Mouse (Mus musculus): Measurements from ENCODE around the gene Socs1. TPM values are rescaled to one million over a fixed set of nuclear protein-coding genes. Genes with fewer than 3 reads are reported as not detected.

The Socs1 gene
- polyA plus RNA-seq, 1 experiment from 2014 or later: 3.4 TPM

- WGBS: 54% methylated on average over 4 of the region's 4 CpGs
- no peaks in the 10 kb centered on the region for H3K36me3 ChIP-seq (replicated peaks)
- no peak overlapping the region for H3K27ac ChIP-seq
- H3K4me1 ChIP-seq: no peaks in the 10 kb centered on the region
- H3K9ac ChIP-seq: no peak overlapping the region
- no peaks in the 10 kb centered on the region for H3K9me3 ChIP-seq
- ATAC-seq (replicated peaks): 0 out of 2 replicates have a peak, but pooled peaks have one; percentile 42
- H3K4me3 ChIP-seq: no peak overlapping the region
- no peak overlapping the region for H3K4me2 ChIP-seq
- no peaks in the 10 kb centered on the region for H3K27me3 ChIP-seq (replicated peaks)
Measured at GRCm38 (mm10) chr16:10770531-10771325, 14.6 kb downstream of the Socs1 start.

GRCm38 (mm10) chr16:10769661-10770060, 15.7 kb downstream of the Socs1 start:
- Histone ChIP-seq H3K4me1 (no peaks in the 10 kb centered on the region), H3K36me3 (replicated peaks) (no peaks in the 10 kb centered on the region), H3K9me3 (no peaks in the 10 kb centered on the region), H3K27me3 (replicated peaks) (no peaks in the 10 kb centered on the region), H3K4me3 (no peak overlapping the region), H3K27ac (no peak overlapping the region), H3K9ac (no peak overlapping the region), H3K4me2 (no peak overlapping the region)
- 54% methylated on average over 2 of the region's 2 CpGs for WGBS
- no peak for ATAC-seq (replicated peaks)

- Histone ChIP-seq H3K4me3 (no peak overlapping the region), H3K9ac (no peak overlapping the region), H3K27me3 (replicated peaks) (no peaks in the 10 kb centered on the region), H3K36me3 (replicated peaks) (no peaks in the 10 kb centered on the region), H3K9me3 (no peaks in the 10 kb centered on the region), H3K4me1 (no peaks in the 10 kb centered on the region), H3K27ac (no peak overlapping the region), H3K4me2 (no peak overlapping the region)
- WGBS: 66% methylated on average over 9 of the region's 9 CpGs
- no peak for ATAC-seq (replicated peaks)
Measured at GRCm38 (mm10) chr16:10768821-10769220, 16.5 kb downstream of the Socs1 start.

- Histone ChIP-seq H3K36me3 (replicated peaks) (no peaks in the 10 kb centered on the region), H3K4me2 (no peak overlapping the region), H3K9ac (no peak overlapping the region), H3K4me3 (no peak overlapping the region), H3K9me3 (no peaks in the 10 kb centered on the region), H3K27ac (no peak overlapping the region), H3K27me3 (replicated peaks) (no peaks in the 10 kb centered on the region), H3K4me1 (no peaks in the 10 kb centered on the region)
- no peak for ATAC-seq (replicated peaks)
- 40% methylated on average over 4 of the region's 4 CpGs for WGBS
Measured at GRCm38 (mm10) chr16:10767158-10767557, 18.2 kb downstream of the Socs1 start.

GRCm38 (mm10) chr16:10764323-10764722, 21.0 kb downstream of the Socs1 start:
- Histone ChIP-seq H3K9ac (no peak overlapping the region), H3K4me1 (no peaks in the 10 kb centered on the region), H3K4me3 (no peak overlapping the region), H3K4me2 (no peak overlapping the region), H3K36me3 (replicated peaks) (no peaks in the 10 kb centered on the region), H3K27me3 (replicated peaks) (no peaks in the 10 kb centered on the region), H3K27ac (no peak overlapping the region), H3K9me3 (no peaks in the 10 kb centered on the region)
- no peak for ATAC-seq (replicated peaks)
- 58% methylated on average over 2 of the region's 2 CpGs for WGBS

- H3K27me3 ChIP-seq (replicated peaks): no peaks in the 10 kb centered on the region
- no peak overlapping the region for H3K9ac ChIP-seq
- no peak for ATAC-seq (replicated peaks)
- H3K4me1 ChIP-seq: no peaks in the 10 kb centered on the region
- H3K4me3 ChIP-seq: no peak overlapping the region
- H3K27ac ChIP-seq: no peak overlapping the region
- 68% methylated on average over 6 of the region's 6 CpGs for WGBS
- no peaks in the 10 kb centered on the region for H3K36me3 ChIP-seq (replicated peaks)
- H3K4me2 ChIP-seq: no peak overlapping the region
- H3K9me3 ChIP-seq: no peaks in the 10 kb centered on the region
Measured at GRCm38 (mm10) chr16:10763540-10764264, 21.6 kb downstream of the Socs1 start.

- no peak overlapping the region for H3K4me2 ChIP-seq
- 79% methylated on average over 5 of the region's 5 CpGs for WGBS
- H3K27me3 ChIP-seq (replicated peaks): no peaks in the 10 kb centered on the region
- no peaks in the 10 kb centered on the region for H3K9me3 ChIP-seq
- no peaks in the 10 kb centered on the region for H3K4me1 ChIP-seq
- H3K27ac ChIP-seq: no peak overlapping the region
- no peaks in the 10 kb centered on the region for H3K36me3 ChIP-seq (replicated peaks)
- no peak overlapping the region for H3K4me3 ChIP-seq
- no peak overlapping the region for H3K9ac ChIP-seq
- no peak for ATAC-seq (replicated peaks)
Measured at GRCm38 (mm10) chr16:10762569-10763180, 22.7 kb downstream of the Socs1 start.

GRCm38 (mm10) chr16:10761182-10761581, 24.2 kb downstream of the Socs1 start:
- no peak overlapping the region for H3K9ac ChIP-seq
- H3K4me3 ChIP-seq: no peak overlapping the region
- no peaks in the 10 kb centered on the region for H3K27me3 ChIP-seq (replicated peaks)
- WGBS: 75% methylated on average over 8 of the region's 8 CpGs
- H3K4me2 ChIP-seq: no peak overlapping the region
- no peaks in the 10 kb centered on the region for H3K36me3 ChIP-seq (replicated peaks)
- no peaks in the 10 kb centered on the region for H3K9me3 ChIP-seq
- ATAC-seq (replicated peaks): no peak
- H3K27ac ChIP-seq: no peak overlapping the region
- H3K4me1 ChIP-seq: no peaks in the 10 kb centered on the region

- H3K27ac ChIP-seq: no peak overlapping the region
- no peaks in the 10 kb centered on the region for H3K36me3 ChIP-seq (replicated peaks)
- ATAC-seq (replicated peaks): no peak
- no peak overlapping the region for H3K4me2 ChIP-seq
- no peaks in the 10 kb centered on the region for H3K27me3 ChIP-seq (replicated peaks)
- no peaks in the 10 kb centered on the region for H3K9me3 ChIP-seq
- H3K4me1 ChIP-seq: no peaks in the 10 kb centered on the region
- 68% methylated on average over 6 of the region's 6 CpGs for WGBS
- H3K9ac ChIP-seq: no peak overlapping the region
- H3K4me3 ChIP-seq: no peak overlapping the region
Measured at GRCm38 (mm10) chr16:10756168-10756567, 29.2 kb downstream of the Socs1 start.

GRCm38 (mm10) chr16:10754521-10755296, 30.6 kb downstream of the Socs1 start:
- Histone ChIP-seq H3K36me3 (replicated peaks) (no peaks in the 10 kb centered on the region), H3K4me1 (no peaks in the 10 kb centered on the region), H3K4me2 (no peak overlapping the region), H3K9ac (no peak overlapping the region), H3K9me3 (no peaks in the 10 kb centered on the region), H3K4me3 (no peak overlapping the region), H3K27me3 (replicated peaks) (no peaks in the 10 kb centered on the region), H3K27ac (no peak overlapping the region)
- ATAC-seq (replicated peaks): no peak
- 95% methylated on average over 3 of the region's 3 CpGs for WGBS

GRCm38 (mm10) chr16:10749824-10750223, 35.5 kb downstream of the Socs1 start:
- 59% methylated on average over 7 of the region's 7 CpGs for WGBS
- Histone ChIP-seq H3K4me3 (no peak overlapping the region), H3K9ac (no peak overlapping the region), H3K4me2 (no peak overlapping the region), H3K9me3 (no peaks in the 10 kb centered on the region), H3K27ac (no peak overlapping the region), H3K36me3 (replicated peaks) (no peaks in the 10 kb centered on the region), H3K27me3 (replicated peaks) (no peaks in the 10 kb centered on the region), H3K4me1 (no peaks in the 10 kb centered on the region)
- ATAC-seq (replicated peaks): no peak; the same call in 1 of the 2 replicates

- WGBS: 76% methylated on average over 7 of the region's 7 CpGs
- H3K27ac ChIP-seq: no peak overlapping the region
- no peak overlapping the region for H3K4me3 ChIP-seq
- no peak overlapping the region for H3K9ac ChIP-seq
- H3K9me3 ChIP-seq: no peaks in the 10 kb centered on the region
- no peak overlapping the region for H3K4me2 ChIP-seq
- no peaks in the 10 kb centered on the region for H3K27me3 ChIP-seq (replicated peaks)
- no peaks in the 10 kb centered on the region for H3K36me3 ChIP-seq (replicated peaks)
- ATAC-seq (replicated peaks): no peak; the same call in 1 of the 2 replicates
- H3K4me1 ChIP-seq: no peaks in the 10 kb centered on the region
Measured at GRCm38 (mm10) chr16:10749226-10749625, 36.1 kb downstream of the Socs1 start.
